Mouse (Mus musculus) layer of hippocampus, postnatal 25 days (tissue): Measurements from ENCODE around the gene Hist2h2ab. TPM values are rescaled to one million over a fixed set of nuclear protein-coding genes. Genes with fewer than 3 reads are reported as not detected.
"Not testable (repeated sequence)": the region's sequence is repeated elsewhere in the genome, so short reads cannot be mapped to it uniquely, and the experiment has no call there.

Experiments
- DNase-seq, 2 experiments: peaks; one replicate each; pipeline ENCODE4 v3.0.0; 2022; ENCODE audit warnings: mixed read lengths in 2 of 2, low spot score in 1 of 2; ENCODE audit errors: extremely low spot score in 1 of 2
- total RNA-seq, 2 experiments: library from RNA; stranded (reverse); gene quantifications; 2 replicates each; pipeline ENCODE4 v1.2.3; 2021

The Hist2h2ab gene
- total RNA-seq, 2 experiments from 2014 or later, result 8.5 to 9.2 TPM

DNA sequence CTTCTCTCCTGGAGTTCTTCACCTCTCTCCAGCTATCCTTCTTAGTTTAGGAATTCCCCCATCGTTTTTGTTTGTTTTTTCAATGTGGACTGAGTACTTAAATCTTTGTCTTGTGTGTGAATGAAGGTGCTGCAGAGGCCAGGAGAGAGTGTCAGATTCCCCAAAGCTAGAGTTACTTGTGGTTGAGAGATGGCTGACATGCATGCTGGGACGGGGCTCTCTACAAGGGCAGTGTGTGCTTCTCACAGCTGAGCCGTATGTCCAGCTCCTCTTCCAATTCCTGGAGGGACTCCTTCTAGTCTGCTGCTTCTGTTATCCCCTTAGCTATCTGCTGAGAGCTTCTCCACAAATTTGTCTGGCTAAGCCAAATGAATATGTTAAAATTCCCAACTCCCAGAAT is 16.2 kb downstream of the Hist2h2ab start:
- no peak for DNase-seq

DNA sequence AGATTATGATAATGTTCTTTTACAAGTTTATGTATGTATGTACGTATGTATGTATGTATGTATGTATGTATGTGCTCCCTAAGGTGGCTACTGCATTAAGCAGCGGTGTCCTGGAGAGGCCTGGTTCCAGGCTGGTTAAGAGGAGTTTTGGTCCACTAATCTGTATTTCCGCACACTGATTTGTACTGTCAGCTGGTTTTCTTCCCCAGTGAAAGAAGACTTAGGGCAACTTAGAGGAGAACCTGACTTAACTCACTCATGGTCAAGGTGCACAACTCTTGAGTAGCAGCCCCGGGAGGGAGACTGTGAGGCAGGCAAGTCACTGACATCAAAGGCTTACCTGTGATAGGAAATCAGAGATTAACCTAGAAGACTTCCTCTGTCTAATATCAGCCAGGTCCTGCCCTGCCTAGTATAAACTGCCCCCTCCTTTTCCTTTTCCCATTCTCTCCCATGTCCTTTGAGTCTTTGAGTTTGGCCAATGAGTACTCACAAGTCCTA is 17.2 kb downstream of the Hist2h2ab start:
- DNase-seq, result no peak

- no peak for DNase-seq
Observed at GRCm38 (mm10) chr3:96237335-96237903, 17.8 kb downstream of the Hist2h2ab start.

GRCm38 (mm10) chr3:96237904-96238511 is 18.3 kb downstream of the Hist2h2ab start:
- DNase-seq, result no peak

- DNase-seq, result not testable (repeated sequence)
Observed at GRCm38 (mm10) chr3:96238954-96239793, 19.5 kb downstream of the Hist2h2ab start, which contains the start of gene Hist2h3c2. Hist2h3c2 (minus strand) TSS chr3:96239127.

GRCm38 (mm10) chr3:96239949-96240798 is 20.5 kb downstream of the Hist2h2ab start, which contains the start of gene Hist2h2aa2:
Hist2h2aa2 (minus strand) TSS chr3:96240276.
- peak; percentile 95 to 97 for DNase-seq

- no peak for DNase-seq
Observed at GRCm38 (mm10) chr3:96240799-96241197, 21.1 kb downstream of the Hist2h2ab start.

- DNase-seq, result no peak
Observed at GRCm38 (mm10) chr3:96243921-96244572, 24.4 kb downstream of the Hist2h2ab start.

DNA sequence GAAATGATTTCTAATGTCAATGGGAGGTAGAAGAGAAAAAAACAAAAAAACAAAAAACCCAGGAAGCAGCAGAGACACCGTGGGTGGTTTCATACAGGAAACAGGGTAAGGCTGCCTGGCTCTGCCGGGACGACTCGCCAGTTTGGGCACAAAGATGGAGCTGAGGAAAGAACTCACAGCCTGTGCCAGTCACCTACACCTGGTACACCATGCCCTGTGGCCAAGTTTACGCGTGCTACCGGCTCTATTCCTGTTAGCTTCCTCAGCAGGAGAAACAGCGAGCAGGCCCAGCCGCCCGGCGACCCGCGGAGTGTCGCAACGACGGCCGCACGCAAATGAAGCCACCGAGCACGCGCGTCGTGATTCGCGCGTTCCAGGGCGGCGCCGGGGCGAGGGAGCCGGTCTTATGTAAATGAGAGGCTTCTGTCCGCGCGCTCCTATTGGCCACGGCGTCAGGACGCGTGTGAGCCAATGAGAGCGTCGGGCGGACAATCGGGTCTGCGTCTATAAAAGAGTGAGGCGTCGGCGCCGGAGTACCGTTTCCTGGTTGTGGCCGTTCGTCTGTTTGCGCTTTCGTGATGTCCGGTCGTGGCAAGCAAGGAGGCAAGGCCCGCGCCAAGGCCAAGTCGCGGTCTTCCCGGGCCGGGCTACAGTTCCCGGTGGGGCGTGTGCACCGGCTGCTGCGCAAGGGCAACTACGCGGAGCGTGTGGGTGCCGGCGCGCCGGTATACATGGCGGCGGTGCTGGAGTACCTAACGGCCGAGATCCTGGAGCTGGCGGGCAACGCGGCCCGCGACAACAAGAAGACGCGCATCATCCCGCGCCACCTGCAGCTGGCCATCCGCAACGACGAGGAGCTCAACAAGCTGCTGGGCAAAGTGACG is 25.6 kb downstream of the Hist2h2ab start, which contains the start of gene Hist2h2aa1:
TSS of gene Hist2h2aa1 (plus strand) at position 495 of the 884 bp plus-strand sequence.
- peak; percentile 77 to 90 for DNase-seq

DNA sequence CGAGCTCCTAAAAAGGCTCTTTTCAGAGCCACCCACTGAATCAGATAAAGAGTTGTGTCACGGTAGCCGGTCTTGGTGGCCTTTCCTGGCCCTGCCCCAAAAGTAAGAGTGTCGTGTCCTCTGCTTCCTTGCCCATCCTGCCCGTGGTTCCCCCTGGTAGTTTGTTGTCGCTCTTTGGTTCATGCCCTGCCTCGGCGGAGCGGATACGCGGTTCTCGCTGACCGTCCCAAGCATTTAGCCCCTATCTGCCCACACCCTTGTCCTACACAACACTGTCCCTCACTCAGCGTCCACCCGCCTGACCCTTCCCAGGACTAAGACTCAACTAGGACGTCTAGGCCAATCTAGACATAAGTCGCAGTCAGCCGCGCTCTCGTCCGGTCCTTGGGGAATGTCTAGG is 26.4 kb downstream of the Hist2h2ab start:
- DNase-seq, result not testable (repeated sequence)

DNA sequence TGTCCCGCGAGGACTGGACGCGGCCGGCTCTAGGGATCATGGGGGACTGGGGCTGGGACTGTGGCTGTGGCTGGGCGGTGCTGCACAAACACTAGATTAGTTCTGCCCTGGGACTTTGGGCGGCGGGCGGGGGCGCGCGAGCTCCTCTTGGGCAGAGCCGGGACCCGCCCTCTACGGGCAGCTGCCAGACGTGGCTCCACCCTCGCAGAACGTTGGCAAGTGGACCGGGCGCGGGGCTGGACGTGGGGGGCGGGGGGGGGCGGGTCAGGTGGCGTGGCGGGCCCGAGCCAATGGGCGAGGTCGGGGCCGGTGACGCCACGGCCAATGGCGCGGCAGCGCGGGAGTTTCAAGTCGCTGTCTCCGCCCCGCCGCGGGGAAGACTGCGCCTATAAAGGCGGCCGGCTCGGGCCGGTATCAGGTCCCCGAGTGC is 26.8 kb downstream of the Hist2h2ab start, which contains the start of gene Hist2h3c1:
TSS of gene Hist2h3c1 (plus strand) at position 259 of the 430 bp plus-strand sequence.
- DNase-seq, result not testable (repeated sequence)

- DNase-seq, result no peak
Observed at GRCm38 (mm10) chr3:96247356-96248140, 27.9 kb downstream of the Hist2h2ab start.

- DNase-seq, result no peak
Observed at GRCm38 (mm10) chr3:96248141-96249033, 28.7 kb downstream of the Hist2h2ab start.

- no peak for DNase-seq
Observed at GRCm38 (mm10) chr3:96249034-96249345, 29.3 kb downstream of the Hist2h2ab start.

- no peak for DNase-seq
Observed at GRCm38 (mm10) chr3:96250890-96251289, 31.2 kb downstream of the Hist2h2ab start.

DNA sequence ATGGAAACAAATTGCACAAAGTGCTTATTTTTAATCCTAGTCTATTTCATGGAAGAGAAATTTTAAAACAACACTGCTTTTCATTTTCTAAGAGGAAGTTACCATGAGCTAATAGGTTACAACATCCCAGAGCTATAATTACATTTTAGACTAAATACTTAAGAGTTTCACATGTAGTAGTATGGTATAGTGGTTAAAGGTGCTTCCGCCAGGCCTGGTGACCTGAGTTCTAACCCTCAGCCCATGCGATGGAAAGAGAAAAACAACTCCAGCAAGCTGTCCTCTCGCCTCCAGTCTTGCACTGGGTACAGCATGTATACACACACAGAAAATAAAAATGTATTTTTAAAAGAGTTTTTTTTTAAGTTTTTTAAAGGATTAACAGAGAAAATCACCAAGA is 32.1 kb downstream of the Hist2h2ab start:
- DNase-seq, result no peak
